Mouse (Mus musculus): Measurements from ENCODE around the gene Evi5l. TPM values are rescaled to one million over a fixed set of nuclear protein-coding genes. Genes with fewer than 3 reads are reported as not detected.

Gene Evi5l
- polyA plus RNA-seq, 1 experiment from 2014 or later = 10.3 TPM

- Histone ChIP-seq H3K27me3 (ENCODE audit: control insufficient read depth, insufficient read depth, low read length) (peaks cover 31% of the 10 kb centered on the region), H3K36me3 (ENCODE audit: control insufficient read depth, insufficient read depth, low read length) (no peaks in the 10 kb centered on the region), H3K4me3 (ENCODE audit: low read depth, low read length) (peak overlapping the region; percentile 21; the same call in 1 of the 2 replicates), H3K9me3 (replicated peaks; ENCODE audit: control insufficient read depth, low read length) (no peaks in the 10 kb centered on the region), H3K27ac (ENCODE audit: low read depth, low read length) (no peak overlapping the region), H3K9ac (ENCODE audit: low read depth, low read length) (no peak overlapping the region), H3K4me1 (ENCODE audit: control insufficient read depth, insufficient read depth, low read length) (no peaks in the 10 kb centered on the region), H3K4me2 (peak overlapping the region; percentile 59)
- 18% methylated on average over 4 of the region's 4 CpGs for WGBS (ENCODE audit: insufficient replicate concordance)
- no peak; the same call in 1 of the 2 replicates for ATAC-seq (replicated peaks; ENCODE audit: insufficient number of reproducible peaks, low FRiP score, low TSS enrichment)
Observed at GRCm38 (mm10) chr8:4226323-4226722, 60.0 kb downstream of the Evi5l start.

DNA sequence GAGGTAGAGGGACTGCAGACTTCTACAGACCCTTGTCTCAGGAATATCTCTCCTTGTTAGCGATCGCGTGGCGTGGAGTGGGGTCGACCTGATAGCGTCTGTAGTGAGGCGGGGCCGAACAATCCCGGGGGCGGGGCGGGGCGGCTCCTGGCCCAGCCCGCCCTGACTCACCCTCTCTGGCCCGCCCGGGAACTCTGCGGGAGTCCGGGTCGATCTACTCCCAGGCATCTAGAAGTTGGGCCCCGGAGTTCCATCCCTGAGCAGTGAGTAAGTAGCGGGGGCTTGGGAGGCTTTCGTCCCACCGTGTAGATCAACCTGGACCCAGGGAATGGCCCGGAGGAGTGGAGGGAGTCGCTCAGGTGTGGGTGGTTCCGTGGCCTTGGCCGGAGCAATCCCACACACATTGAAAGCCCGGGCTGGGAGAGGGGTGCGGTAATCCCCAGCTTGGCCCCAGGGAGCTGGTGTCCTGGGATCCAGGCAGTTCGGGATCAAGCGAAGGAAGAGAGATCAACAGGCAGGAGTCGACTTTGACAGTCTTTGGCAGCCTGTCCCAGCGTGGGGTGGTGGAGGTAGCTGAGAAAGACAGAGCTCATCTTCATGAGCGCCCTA is 60.5 kb downstream of the Evi5l start, which contains the start of gene Lrrc8e:
TSS of gene Lrrc8e (plus strand) at position 89 of the 609 bp plus-strand sequence.
- Histone ChIP-seq H3K27ac (ENCODE audit: low read depth, low read length) (no peak within 1 kb of the TSS), H3K9ac (ENCODE audit: low read depth, low read length) (no peak within 1 kb of the TSS), H3K4me2 (peak within 1 kb of the TSS; percentile 59), H3K4me3 (ENCODE audit: low read depth, low read length) (peak within 1 kb of the TSS; percentile 21), H3K36me3 (ENCODE audit: control insufficient read depth, insufficient read depth, low read length) (no peaks in the 10 kb centered on the region), H3K27me3 (ENCODE audit: control insufficient read depth, insufficient read depth, low read length) (peaks cover 31% of the 10 kb centered on the region), H3K9me3 (replicated peaks; ENCODE audit: control insufficient read depth, low read length) (no peaks in the 10 kb centered on the region), H3K4me1 (ENCODE audit: control insufficient read depth, insufficient read depth, low read length) (no peaks in the 10 kb centered on the region)
- ATAC-seq (replicated peaks; ENCODE audit: insufficient number of reproducible peaks, low FRiP score, low TSS enrichment) = peak; percentile 63
- WGBS (ENCODE audit: insufficient replicate concordance) = 4% methylated on average over 33 of the region's 33 CpGs

DNA sequence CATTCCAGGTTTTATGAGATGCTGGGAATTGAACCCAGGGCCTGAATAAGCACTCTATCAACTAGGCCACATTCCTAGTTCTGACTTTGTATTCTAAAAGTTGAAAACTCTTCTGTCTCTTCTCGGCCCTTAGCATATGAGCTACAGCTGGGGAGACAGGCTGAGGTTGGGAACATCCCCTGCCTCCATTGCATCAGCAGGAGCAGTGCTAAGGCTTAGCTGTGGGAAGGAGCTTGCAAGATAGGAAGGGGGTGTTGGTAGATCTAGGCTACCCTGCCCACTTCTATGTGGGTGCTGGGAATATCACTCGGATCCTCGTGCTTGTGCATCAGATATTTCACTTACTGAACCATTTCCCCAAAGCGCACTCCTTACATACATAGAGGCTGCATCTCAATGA is 61.6 kb downstream of the Evi5l start:
- 83% methylated on average over 4 of the region's 4 CpGs for WGBS (ENCODE audit: insufficient replicate concordance)
- Histone ChIP-seq H3K27me3 (ENCODE audit: control insufficient read depth, insufficient read depth, low read length) (peaks cover 31% of the 10 kb centered on the region), H3K9me3 (replicated peaks; ENCODE audit: control insufficient read depth, low read length) (no peaks in the 10 kb centered on the region), H3K36me3 (ENCODE audit: control insufficient read depth, insufficient read depth, low read length) (no peaks in the 10 kb centered on the region), H3K4me2 (no peak overlapping the region), H3K4me1 (ENCODE audit: control insufficient read depth, insufficient read depth, low read length) (no peaks in the 10 kb centered on the region), H3K4me3 (ENCODE audit: low read depth, low read length) (no peak overlapping the region), H3K27ac (ENCODE audit: low read depth, low read length) (no peak overlapping the region), H3K9ac (ENCODE audit: low read depth, low read length) (no peak overlapping the region)
- ATAC-seq (replicated peaks; ENCODE audit: insufficient number of reproducible peaks, low FRiP score, low TSS enrichment) = no peak

GRCm38 (mm10) chr8:4229784-4230183 is 63.4 kb downstream of the Evi5l start:
- no peaks in the 10 kb centered on the region for H3K36me3 ChIP-seq (ENCODE audit: control insufficient read depth, insufficient read depth, low read length)
- H3K4me1 ChIP-seq (ENCODE audit: control insufficient read depth, insufficient read depth, low read length) = no peaks in the 10 kb centered on the region
- H3K27me3 ChIP-seq (ENCODE audit: control insufficient read depth, insufficient read depth, low read length) = peaks cover 29% of the 10 kb centered on the region
- no peak for ATAC-seq (replicated peaks; ENCODE audit: insufficient number of reproducible peaks, low FRiP score, low TSS enrichment)
- no peak overlapping the region for H3K4me2 ChIP-seq
- no peak overlapping the region for H3K4me3 ChIP-seq (ENCODE audit: low read depth, low read length)
- no peaks in the 10 kb centered on the region for H3K9me3 ChIP-seq (replicated peaks; ENCODE audit: control insufficient read depth, low read length)
- no peak overlapping the region for H3K9ac ChIP-seq (ENCODE audit: low read depth, low read length)
- 63% methylated on average over 5 of the region's 5 CpGs for WGBS (ENCODE audit: insufficient replicate concordance)
- H3K27ac ChIP-seq (ENCODE audit: low read depth, low read length) = no peak overlapping the region

- no peaks in the 10 kb centered on the region for H3K4me1 ChIP-seq (ENCODE audit: control insufficient read depth, insufficient read depth, low read length)
- no peaks in the 10 kb centered on the region for H3K9me3 ChIP-seq (replicated peaks; ENCODE audit: control insufficient read depth, low read length)
- no peak overlapping the region for H3K27ac ChIP-seq (ENCODE audit: low read depth, low read length)
- no peak overlapping the region for H3K4me2 ChIP-seq
- no peak overlapping the region for H3K9ac ChIP-seq (ENCODE audit: low read depth, low read length)
- no peaks in the 10 kb centered on the region for H3K36me3 ChIP-seq (ENCODE audit: control insufficient read depth, insufficient read depth, low read length)
- H3K27me3 ChIP-seq (ENCODE audit: control insufficient read depth, insufficient read depth, low read length) = peaks cover 32% of the 10 kb centered on the region
- no peak overlapping the region for H3K4me3 ChIP-seq (ENCODE audit: low read depth, low read length)
- ATAC-seq (replicated peaks; ENCODE audit: insufficient number of reproducible peaks, low FRiP score, low TSS enrichment) = no peak
- WGBS (ENCODE audit: insufficient replicate concordance) = 54% methylated on average over 10 of the region's 10 CpGs
Observed at GRCm38 (mm10) chr8:4230612-4231351, 64.4 kb downstream of the Evi5l start.

DNA sequence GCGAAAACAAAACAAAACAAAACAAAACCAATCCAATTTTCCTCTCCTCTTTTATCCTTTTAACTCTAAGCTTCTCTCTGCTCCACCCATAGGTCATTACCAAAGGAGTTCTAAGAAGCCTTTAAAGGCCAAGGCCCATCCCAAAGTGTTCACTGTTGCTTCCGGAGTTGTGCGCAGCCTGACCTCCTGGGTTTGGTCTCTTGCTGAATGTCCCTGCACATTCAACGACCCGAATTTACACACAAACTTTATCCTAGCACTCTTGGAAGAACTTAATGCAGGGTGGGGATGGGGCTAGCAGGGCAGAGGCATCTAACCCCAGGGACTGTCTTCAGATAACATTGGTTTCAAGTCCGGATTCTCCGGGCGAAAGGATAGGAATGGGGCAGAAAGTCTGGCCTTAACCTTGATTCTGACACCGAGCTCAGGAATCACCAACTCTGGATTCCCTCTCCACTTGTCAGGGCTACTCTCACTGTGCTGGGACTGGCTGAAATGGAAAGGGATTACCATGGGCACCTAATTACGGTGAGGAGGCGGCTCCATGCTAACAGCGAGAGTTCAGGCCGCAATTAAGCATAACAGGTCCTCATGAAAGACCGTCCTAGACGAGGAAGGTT is 71.6 kb downstream of the Evi5l start:
- Histone ChIP-seq H3K27ac (ENCODE audit: low read depth, low read length) (peak overlapping the region; percentile 95), H3K4me2 (peak overlapping the region; percentile 61), H3K27me3 (ENCODE audit: control insufficient read depth, insufficient read depth, low read length) (peaks cover 9% of the 10 kb centered on the region), H3K36me3 (ENCODE audit: control insufficient read depth, insufficient read depth, low read length) (peaks cover 3% of the 10 kb centered on the region; the same call in 1 of the 2 replicates), H3K9ac (ENCODE audit: low read depth, low read length) (peak overlapping the region; percentile 88), H3K4me3 (ENCODE audit: low read depth, low read length) (peak overlapping the region; percentile 68), H3K4me1 (ENCODE audit: control insufficient read depth, insufficient read depth, low read length) (peaks cover 10% of the 10 kb centered on the region), H3K9me3 (replicated peaks; ENCODE audit: control insufficient read depth, low read length) (no peaks in the 10 kb centered on the region)
- ATAC-seq (replicated peaks; ENCODE audit: insufficient number of reproducible peaks, low FRiP score, low TSS enrichment) = no peak
- WGBS (ENCODE audit: insufficient replicate concordance) = 18% methylated on average over 15 of the region's 15 CpGs

DNA sequence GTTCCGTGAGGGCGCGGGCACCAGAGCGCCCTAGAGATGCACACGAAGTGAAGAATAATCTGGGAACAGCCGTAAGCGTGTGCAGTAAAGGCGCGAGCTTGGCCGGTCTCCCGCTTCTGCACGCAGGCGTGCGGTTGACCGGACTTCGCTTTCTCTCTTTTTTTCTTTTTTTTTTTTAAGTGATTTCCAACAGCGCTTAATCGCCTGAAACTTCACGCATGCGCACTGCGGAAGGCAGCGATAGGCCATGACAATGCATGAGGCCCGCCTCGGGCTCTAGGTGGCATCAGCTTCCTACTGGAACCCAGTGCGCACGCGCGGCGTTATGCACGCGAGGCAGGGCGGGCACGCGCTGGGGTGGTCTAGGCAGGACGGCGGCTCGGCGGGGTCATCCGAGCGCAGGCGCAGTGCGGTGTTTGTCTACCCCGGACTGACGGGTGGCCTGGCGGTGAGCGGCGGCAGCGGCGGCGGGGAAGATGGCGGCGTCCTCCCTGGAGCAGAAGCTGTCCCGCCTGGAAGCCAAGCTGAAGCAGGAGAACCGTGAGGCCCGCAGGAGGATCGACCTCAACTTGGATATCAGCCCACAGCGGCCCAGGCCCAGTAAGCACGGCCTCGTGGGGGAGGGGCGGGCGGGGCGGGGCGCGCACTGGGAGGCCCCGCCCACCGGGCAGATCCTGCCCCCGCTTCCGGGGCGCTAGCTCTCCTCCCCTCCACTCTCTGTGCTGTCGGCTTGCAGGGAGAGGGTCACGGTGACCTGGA is 72.2 kb downstream of the Evi5l start, which contains the start of the genes Map2k7 and Gm49320:
TSS of gene Map2k7 (plus strand) at position 307 of the 759 bp plus-strand sequence.
TSS of gene Gm49320 (plus strand) at position 432 of the 759 bp plus-strand sequence.
- Histone ChIP-seq H3K36me3 (ENCODE audit: control insufficient read depth, insufficient read depth, low read length) (peaks cover 9% of the 10 kb centered on the region; the same call in 1 of the 2 replicates), H3K4me1 (ENCODE audit: control insufficient read depth, insufficient read depth, low read length) (peaks cover 10% of the 10 kb centered on the region), H3K9me3 (replicated peaks; ENCODE audit: control insufficient read depth, low read length) (no peaks in the 10 kb centered on the region), H3K27me3 (ENCODE audit: control insufficient read depth, insufficient read depth, low read length) (peaks cover 9% of the 10 kb centered on the region), H3K27ac (ENCODE audit: low read depth, low read length) (peak within 1 kb of the TSS; percentile 95), H3K4me3 (ENCODE audit: low read depth, low read length) (peak within 1 kb of the TSS; percentile 68), H3K4me2 (peak within 1 kb of the TSS; percentile 61), H3K9ac (ENCODE audit: low read depth, low read length) (peak within 1 kb of the TSS; percentile 88)
- under 1% methylated on average over 63 of the region's 71 CpGs for WGBS (ENCODE audit: insufficient replicate concordance)
- peak; percentile 92 for ATAC-seq (replicated peaks; ENCODE audit: insufficient number of reproducible peaks, low FRiP score, low TSS enrichment)

Data from heart, embryonic 11.5 days (tissue).